Mouse (Mus musculus) heart, postnatal 0 days (tissue): ENCODE data around the gene Lenep.

Source experiments
- CTCF ChIP-seq: IDR thresholded peaks from 2 replicates; pipeline ENCODE4 v1.5.1; 2016; ENCODE audit warnings: antibody characterized with exemption, control low read depth, low read depth
- EP300 ChIP-seq: IDR thresholded peaks from 2 replicates; pipeline ENCODE4 v1.6.1; 2016; ENCODE audit warnings: antibody characterized with exemption, low read depth

DNA sequence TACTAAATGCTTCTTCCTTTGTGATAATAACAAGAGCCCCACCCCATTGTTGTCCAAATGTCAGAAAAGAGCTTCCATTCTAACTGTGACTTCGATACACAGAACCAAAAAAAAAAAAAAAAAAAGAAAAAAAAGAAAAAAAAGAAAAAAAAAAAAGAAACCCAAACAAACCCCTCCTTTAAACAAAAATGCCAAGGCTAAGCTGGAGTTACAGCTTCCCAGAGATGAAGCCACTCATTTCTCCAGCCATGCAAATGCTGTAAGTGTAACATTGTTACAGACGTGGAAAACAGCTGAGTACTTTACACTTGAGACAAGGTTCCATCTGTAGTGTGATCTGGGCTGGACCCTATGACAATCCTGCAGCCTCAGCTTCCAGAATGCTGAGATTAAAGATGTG, 14.5 kb upstream of the Lenep start:
- no peak for TF ChIP-seq EP300
- TF ChIP-seq CTCF: no peak
